Mouse (Mus musculus): ENCODE measurements around the gene Slc35e3. TPM values are rescaled to one million over a fixed set of nuclear protein-coding genes. Genes with fewer than 3 reads are reported as not detected.
"Not testable (repeated sequence)": the region's sequence is repeated elsewhere in the genome, so short reads cannot be mapped to it uniquely, and the experiment has no call there.

Gene Slc35e3
- polyA plus RNA-seq, 1 experiment from 2014 or later, result 31.7 TPM

DNA sequence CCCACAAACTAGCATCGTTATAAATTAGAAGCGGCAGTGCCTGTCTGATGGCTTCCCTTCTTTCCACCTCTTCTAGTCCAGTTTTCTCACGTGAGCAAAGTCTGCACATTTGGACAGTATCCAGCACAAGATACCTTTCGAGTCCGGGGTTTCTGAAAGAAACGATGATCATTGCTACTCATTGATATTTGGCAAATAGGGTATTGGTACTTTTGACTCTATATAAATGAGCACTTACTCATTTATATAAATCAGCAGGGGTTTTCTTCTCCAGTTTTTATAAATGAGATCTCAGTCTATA is 6.6 kb downstream of the Slc35e3 start:
- H3K36me3 ChIP-seq, result peaks cover 39% of the 10 kb centered on the region
- no peaks in the 10 kb centered on the region for H3K27me3 ChIP-seq
- H3K9ac ChIP-seq (replicated peaks), result no peak overlapping the region
- no peak overlapping the region for H3K4me2 ChIP-seq (replicated peaks)
- no peak overlapping the region for H3K4me3 ChIP-seq
- no peak overlapping the region for H3K27ac ChIP-seq (replicated peaks)
- H3K9me3 ChIP-seq, result no peaks in the 10 kb centered on the region
- ATAC-seq (replicated peaks), result no peak
- peaks cover 14% of the 10 kb centered on the region for H3K4me1 ChIP-seq
- WGBS, result 95% methylated on average over 6 of the region's 6 CpGs

DNA sequence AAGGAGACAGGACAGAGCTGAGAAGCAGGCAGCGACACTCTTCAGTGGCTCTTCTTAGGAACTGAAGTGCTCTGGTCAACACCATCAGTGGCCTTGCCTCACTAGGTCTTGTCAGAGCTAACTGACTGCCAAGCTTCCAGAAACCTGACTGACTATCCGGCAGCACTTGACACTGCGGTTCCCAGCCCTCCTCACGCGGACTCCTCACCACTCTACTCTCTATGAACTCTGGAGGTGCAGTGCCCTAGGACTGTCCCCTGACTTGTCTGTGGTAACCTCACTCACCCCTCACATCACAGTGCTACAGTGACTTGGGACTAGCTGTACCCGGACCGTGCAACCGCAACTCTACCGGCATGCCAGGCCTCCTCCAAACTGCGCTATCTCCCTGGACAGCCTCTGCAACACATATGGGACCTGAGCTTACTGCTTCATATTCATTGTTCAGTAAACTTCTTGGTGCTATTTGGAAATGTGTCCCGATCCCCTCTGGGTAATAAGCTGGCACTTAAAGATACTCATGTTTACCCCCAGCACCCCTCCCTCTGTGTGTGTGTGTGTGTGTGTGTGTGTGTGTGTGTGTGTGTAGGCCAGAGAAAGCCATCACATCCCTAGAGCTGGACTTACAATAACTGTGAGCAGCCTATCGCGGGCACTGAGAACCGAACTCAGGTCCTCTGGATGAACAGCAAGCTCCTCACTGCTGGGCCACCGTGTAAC is 7.1 kb downstream of the Slc35e3 start:
- no peak overlapping the region for H3K4me2 ChIP-seq (replicated peaks)
- no peaks in the 10 kb centered on the region for H3K27me3 ChIP-seq
- no peak overlapping the region for H3K27ac ChIP-seq (replicated peaks)
- H3K9ac ChIP-seq (replicated peaks), result no peak overlapping the region
- WGBS, result 90% methylated on average over 15 of the region's 15 CpGs
- no peak for ATAC-seq (replicated peaks)
- H3K9me3 ChIP-seq, result no peaks in the 10 kb centered on the region
- peaks cover 39% of the 10 kb centered on the region for H3K36me3 ChIP-seq
- no peak overlapping the region for H3K4me3 ChIP-seq
- H3K4me1 ChIP-seq, result peaks cover 9% of the 10 kb centered on the region

DNA sequence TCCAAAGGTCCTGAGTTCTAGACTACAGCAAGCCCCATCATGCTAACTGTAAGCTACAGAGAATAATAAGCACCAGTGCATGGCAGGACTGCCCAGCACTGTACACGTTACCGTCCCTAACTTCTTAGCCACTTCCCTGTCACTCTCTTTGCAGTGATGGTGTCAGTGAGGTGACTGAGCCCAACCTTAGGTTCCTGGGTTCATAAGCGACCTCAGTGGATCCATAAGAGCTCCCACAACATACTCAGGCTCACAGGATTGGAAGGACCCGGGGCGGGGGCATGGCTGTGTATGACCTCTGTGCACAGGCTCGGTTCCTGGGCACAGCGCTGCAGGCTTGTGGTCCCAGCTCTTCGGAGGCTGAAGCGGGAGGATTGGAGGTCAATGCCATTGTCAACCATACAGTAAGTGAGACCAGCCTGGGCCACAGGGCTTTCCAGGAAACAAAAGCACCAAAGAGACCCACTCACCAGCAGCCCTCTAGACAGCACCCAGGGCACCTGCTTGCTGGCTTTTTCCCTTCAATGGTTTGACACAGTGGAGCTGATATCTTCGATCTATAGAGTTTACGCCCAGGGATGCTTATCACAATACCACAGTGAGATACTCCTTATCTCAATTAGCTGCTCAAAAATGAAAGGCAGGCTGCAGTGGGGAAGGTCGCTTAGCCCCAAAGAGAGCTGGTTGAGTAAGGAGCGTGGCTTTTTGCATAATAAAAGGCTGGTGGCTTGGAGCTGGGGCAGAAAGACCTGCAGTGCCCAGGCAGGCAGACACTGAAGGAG is 7.8 kb downstream of the Slc35e3 start:
- no peak for ATAC-seq (replicated peaks)
- WGBS, result 82% methylated on average over 13 of the region's 13 CpGs
- Histone ChIP-seq H3K4me1 (peaks cover 1% of the 10 kb centered on the region), H3K4me2 (replicated peaks) (no peak overlapping the region), H3K27me3 (no peaks in the 10 kb centered on the region), H3K27ac (replicated peaks) (no peak overlapping the region), H3K36me3 (peaks cover 40% of the 10 kb centered on the region), H3K4me3 (no peak overlapping the region), H3K9ac (replicated peaks) (no peak overlapping the region), H3K9me3 (no peaks in the 10 kb centered on the region)

DNA sequence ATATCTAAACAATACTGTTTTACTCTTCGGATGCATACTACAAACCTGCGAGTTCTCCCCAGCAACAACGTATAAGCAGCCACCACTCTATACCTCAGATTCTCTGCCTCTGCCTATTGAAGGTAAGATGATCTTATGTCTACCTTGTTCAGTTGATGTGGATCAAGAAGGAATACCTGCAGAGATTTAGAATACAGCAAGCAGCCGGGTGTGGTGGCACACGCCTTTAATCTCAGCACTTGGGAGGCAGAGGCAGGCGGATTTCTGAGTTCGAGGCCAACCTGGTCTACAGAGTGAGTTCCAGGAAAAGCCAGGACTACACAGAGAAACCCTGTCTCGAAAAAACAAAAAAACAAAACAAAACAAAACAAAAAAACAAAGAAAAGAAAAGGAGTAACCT is 8.7 kb downstream of the Slc35e3 start:
- H3K27ac ChIP-seq (replicated peaks); H3K9me3 ChIP-seq; H3K4me3 ChIP-seq; H3K4me2 ChIP-seq (replicated peaks); ATAC-seq (replicated peaks); H3K9ac ChIP-seq (replicated peaks); H3K4me1 ChIP-seq; H3K27me3 ChIP-seq: not testable (repeated sequence)
- peaks cover 42% of the 10 kb centered on the region for H3K36me3 ChIP-seq
- WGBS, result 94% methylated on average over 8 of the region's 8 CpGs

DNA sequence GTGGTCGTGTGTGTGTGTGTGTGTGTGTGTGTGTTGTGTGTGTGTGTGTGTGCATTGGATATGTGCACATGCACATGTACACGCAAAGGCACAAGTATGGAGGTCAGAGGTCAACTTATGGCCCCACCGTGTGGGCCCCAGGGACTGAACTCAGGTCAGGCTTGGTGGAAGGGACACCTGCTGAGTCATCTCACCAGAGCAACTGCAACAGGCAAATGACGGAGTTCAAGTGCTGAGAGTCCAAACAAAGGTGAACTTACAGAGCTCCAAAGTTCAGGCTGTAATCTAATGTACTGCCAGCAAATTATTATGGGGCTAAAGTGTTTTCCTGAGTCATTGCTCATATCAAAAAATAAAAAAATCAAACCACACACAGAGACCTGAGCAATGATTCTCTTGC is 9.1 kb downstream of the Slc35e3 start:
- Histone ChIP-seq H3K9me3 (no peaks in the 10 kb centered on the region), H3K27ac (replicated peaks) (no peak overlapping the region), H3K4me1 (no peaks in the 10 kb centered on the region), H3K27me3 (no peaks in the 10 kb centered on the region), H3K36me3 (peaks cover 42% of the 10 kb centered on the region), H3K4me3 (no peak overlapping the region), H3K9ac (replicated peaks) (no peak overlapping the region), H3K4me2 (replicated peaks) (no peak overlapping the region)
- no peak for ATAC-seq (replicated peaks)
- WGBS, result 88% methylated on average over 4 of the region's 4 CpGs

DNA sequence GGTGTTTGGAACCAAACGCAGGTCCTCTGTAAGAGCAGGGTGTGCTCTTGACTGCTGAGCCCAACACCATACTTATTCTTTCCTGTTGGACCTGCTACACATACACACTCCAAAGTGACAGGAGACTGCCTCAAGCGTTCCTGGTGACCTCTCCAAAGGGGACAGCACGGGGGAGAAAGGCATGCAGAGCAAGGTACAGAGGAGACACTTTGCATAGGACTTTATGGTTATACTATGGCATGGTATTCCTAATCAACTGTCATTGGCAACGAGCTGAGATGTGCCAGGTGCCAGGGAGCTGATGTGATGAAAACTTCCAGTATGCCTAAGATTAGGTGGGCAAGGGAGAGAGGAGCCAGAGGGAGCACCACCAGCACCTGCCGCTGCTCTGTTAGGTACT is 9.6 kb downstream of the Slc35e3 start:
- WGBS, result 91% methylated on average over 5 of the region's 5 CpGs
- ATAC-seq (replicated peaks), result no peak

DNA sequence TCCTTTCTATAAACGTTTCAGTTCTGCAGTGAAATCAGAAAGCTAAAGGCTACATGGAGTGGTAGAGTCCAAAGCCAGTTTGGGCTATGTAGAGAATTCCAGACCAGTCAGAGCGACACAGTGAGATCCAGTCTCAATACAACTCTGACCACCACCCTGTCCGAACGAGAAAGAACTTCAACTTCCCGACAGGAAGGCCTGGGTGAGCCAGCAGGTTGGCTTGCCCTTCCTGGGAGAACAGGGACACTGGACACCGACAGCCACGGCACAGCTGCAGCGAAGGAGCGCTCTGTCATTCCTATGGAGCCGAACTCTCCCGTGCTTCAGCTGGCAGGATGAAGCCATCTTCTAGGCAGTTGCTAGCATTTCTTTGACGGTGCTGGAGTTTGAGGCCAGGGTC is 10.8 kb downstream of the Slc35e3 start:
- H3K4me2 ChIP-seq (replicated peaks); H3K9ac ChIP-seq (replicated peaks); H3K9me3 ChIP-seq; H3K4me3 ChIP-seq; H3K27me3 ChIP-seq; H3K27ac ChIP-seq (replicated peaks); H3K4me1 ChIP-seq; ATAC-seq (replicated peaks): not testable (repeated sequence)
- H3K36me3 ChIP-seq, result peaks cover 42% of the 10 kb centered on the region
- WGBS, result 93% methylated on average over 12 of the region's 12 CpGs

More for the DNA sequence above, 9.6 kb downstream of the Slc35e3 start:
- Histone ChIP-seq H3K9me3 (no peaks in the 10 kb centered on the region), H3K4me2 (replicated peaks) (no peak overlapping the region), H3K27ac (replicated peaks) (no peak overlapping the region), H3K9ac (replicated peaks) (no peak overlapping the region), H3K4me3 (no peak overlapping the region), H3K4me1 (no peaks in the 10 kb centered on the region), H3K27me3 (no peaks in the 10 kb centered on the region), H3K36me3 (peaks cover 42% of the 10 kb centered on the region)

DNA sequence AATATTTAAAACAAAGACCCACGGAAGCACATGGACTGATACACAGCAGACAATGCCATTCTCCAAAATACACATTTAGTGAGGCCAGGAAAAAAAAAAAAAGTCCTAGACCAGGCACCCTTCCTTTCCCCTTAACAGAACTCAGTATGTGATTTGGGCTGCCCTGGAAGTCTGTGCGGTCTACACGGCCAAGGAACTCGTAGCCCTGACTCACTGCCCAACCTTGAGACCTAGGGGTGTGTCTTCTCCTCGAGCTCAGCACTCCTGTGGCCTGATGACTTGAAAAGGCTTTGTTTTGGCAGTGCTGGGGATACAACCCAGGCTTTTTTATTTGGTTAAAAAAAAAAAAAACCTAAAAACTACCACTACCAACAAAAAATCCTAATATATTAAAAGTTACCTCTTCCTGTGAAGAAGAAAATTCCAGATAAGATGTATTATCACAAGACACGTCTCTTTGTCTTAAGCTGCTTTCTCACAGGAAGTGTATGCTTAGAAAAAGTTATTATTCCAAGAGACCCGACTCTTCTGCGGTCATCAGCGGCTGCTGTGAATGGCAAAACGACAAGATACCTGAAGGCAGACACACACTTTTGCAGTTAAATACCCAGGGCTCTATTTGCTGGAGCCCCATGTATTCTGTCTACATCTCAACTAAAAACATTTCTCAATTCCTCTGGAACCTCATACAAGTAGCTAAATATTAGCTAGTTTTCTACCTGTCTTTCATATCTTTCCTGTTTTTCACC is 11.9 kb downstream of the Slc35e3 start:
- not testable (repeated sequence) for H3K4me3 ChIP-seq; H3K9ac ChIP-seq (replicated peaks); H3K4me2 ChIP-seq (replicated peaks); H3K4me1 ChIP-seq; H3K27me3 ChIP-seq; H3K27ac ChIP-seq (replicated peaks); H3K9me3 ChIP-seq; ATAC-seq (replicated peaks)
- 83% methylated on average over 10 of the region's 10 CpGs for WGBS
- H3K36me3 ChIP-seq, result peaks cover 31% of the 10 kb centered on the region

DNA sequence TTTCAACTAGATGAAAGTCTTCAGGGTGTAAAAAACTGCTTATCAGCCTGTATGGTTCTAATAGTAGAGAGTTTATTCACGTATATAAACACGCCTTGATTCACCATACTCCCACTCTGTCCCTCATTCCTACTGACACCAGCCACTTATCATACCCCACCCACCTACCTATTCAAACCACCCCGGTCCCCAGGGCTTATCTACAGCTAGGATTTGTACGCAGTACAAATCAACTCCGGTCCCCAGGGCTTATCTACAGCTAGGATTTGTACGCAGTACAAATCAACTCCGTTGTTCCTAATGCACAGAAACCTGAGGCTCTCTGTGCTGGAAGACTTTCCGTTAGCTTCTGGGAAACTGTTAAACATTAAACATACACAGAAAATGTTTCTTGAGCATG is 12.5 kb downstream of the Slc35e3 start:
- not testable (repeated sequence) for H3K27me3 ChIP-seq; H3K4me3 ChIP-seq; ATAC-seq (replicated peaks); H3K9ac ChIP-seq (replicated peaks); H3K4me2 ChIP-seq (replicated peaks); H3K27ac ChIP-seq (replicated peaks); H3K9me3 ChIP-seq; H3K4me1 ChIP-seq
- peaks cover 25% of the 10 kb centered on the region for H3K36me3 ChIP-seq
- WGBS, result 95% methylated on average over 8 of the region's 8 CpGs

DNA sequence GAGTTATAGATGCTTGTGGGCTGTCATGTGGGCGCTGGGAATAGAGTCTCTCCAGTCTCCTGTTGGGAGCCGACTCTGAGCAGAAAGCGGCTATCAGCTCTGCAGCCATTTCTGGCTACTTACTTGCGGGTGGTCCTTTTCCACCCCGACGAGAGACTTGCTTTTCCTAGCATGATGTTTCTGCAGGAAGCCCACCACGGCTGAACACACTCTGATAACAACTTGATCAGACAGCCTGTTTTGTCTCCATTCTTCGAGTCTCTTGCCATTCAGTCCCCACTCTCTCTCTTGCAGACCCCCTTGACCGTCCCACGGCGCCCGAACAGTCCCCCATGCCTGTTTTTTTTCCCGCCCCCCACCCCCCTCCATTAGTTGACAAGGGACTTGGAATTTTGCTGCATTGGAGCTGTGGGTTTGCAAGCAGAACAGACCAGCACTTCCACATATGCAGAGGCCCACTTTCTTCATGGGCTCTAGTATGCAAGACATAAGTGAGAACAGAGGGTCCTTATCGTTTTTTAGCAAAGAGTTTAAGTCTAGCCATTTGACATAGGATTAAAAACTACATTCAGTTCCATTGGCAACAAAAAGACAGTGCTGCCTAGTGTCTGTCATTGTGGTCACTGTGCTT is 13.1 kb downstream of the Slc35e3 start:
- WGBS, result 85% methylated on average over 14 of the region's 14 CpGs
- Histone ChIP-seq H3K4me1 (no peaks in the 10 kb centered on the region), H3K36me3 (peaks cover 19% of the 10 kb centered on the region), H3K9me3 (no peaks in the 10 kb centered on the region), H3K27me3 (no peaks in the 10 kb centered on the region), H3K27ac (replicated peaks) (no peak overlapping the region), H3K4me3 (no peak overlapping the region), H3K4me2 (replicated peaks) (no peak overlapping the region), H3K9ac (replicated peaks) (no peak overlapping the region)
- no peak for ATAC-seq (replicated peaks)

DNA sequence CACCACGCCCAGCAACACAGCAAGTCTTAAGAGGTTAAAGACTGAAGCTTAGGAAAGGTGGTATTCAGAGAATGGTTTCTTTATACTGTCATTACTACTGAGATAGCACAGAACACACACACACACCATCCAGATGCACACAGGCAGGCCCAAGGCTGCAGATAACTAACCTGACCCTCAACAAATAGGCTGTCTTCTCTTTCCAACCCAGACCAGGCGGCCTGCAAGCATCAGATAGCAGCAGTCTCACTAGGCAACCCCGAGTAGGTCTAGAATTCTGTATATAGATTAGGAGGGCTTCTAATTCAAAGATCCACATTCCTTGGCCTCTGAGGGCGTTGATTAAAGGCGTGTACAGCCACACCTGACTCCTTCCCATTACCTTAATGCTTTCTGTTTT is 14.0 kb downstream of the Slc35e3 start:
- no peak overlapping the region for H3K4me2 ChIP-seq (replicated peaks)
- no peak for ATAC-seq (replicated peaks)
- H3K36me3 ChIP-seq, result peaks cover 13% of the 10 kb centered on the region
- no peaks in the 10 kb centered on the region for H3K4me1 ChIP-seq
- 88% methylated on average over 5 of the region's 5 CpGs for WGBS
- no peak overlapping the region for H3K27ac ChIP-seq (replicated peaks)
- no peaks in the 10 kb centered on the region for H3K9me3 ChIP-seq
- no peak overlapping the region for H3K9ac ChIP-seq (replicated peaks)
- H3K4me3 ChIP-seq, result no peak overlapping the region
- no peaks in the 10 kb centered on the region for H3K27me3 ChIP-seq
